Mouse (Mus musculus): Measurements from ENCODE around the gene Gm9999.

- TF ChIP-seq CTCF (IDR thresholded peaks at IDR 0.05; ENCODE audit: low read depth, low read length) (no peak), GATA1 (IDR thresholded peaks at IDR 0.05; ENCODE audit: borderline replicate concordance, low read length) (no peak)
These were observed 16.7 kb downstream of the Gm9999 start for GRCm38 (mm10) chr7:46999983-47000643.

Measured in G1E (cell line).